Mouse (Mus musculus): ENCODE measurements around the gene Gpx4. TPM values are rescaled to one million over a fixed set of nuclear protein-coding genes. Genes with fewer than 3 reads are reported as not detected.
"Not testable (repeated sequence)": the region's sequence is repeated elsewhere in the genome, so short reads cannot be mapped to it uniquely, and the experiment has no call there.

Gene Gpx4
- polyA plus RNA-seq, 1 experiment from 2014 or later = 594 TPM

DNA sequence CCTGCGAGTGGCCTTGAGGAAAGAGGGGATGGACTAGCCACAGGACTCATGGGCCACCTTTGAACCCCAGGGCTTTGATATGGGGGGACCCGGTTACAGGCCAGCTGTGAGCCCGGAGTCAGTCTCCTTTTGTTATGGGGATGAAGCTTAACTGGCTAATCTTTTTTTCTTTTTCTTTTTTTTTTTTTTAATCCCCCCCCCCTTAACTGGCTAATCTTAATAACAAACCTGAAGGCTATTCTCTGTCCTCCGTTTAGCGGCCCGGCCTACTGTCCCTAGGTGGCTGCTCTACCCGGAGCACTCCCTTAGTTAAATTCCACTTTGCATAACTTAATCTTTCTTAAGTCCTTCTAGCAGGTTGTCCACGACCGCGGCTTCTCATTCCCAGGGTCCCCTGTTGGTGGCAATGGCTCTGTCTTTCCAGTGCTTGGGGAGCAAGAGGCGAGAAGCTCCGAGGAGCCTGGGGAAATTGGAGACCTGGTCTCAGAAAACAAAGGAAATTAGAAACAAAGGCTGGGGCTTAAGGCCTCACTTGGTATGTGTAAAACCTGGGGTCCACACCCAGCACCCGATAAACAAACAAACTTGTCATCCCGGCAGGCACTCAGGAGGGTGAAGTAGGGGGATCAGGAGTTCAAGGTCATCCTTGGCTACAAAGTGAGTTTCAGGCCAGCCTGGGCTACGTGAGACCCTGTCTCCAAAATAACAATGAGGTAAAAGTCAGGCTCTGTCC is 4.1 kb downstream of the Gpx4 start:
- DNase-seq (ENCODE audit: low spot score, missing footprints) = peak; percentile 92
- H3K27ac ChIP-seq (ENCODE audit: low read depth, low read length) = peak overlapping the region; percentile 72

GRCm38 (mm10) chr10:80051618-80052373 is 4.8 kb downstream of the Gpx4 start:
- DNase-seq (ENCODE audit: low spot score, missing footprints) = no peak
- H3K4me1 ChIP-seq (ENCODE audit: control insufficient read depth, insufficient read depth, low read length) = peaks cover 45% of the 10 kb centered on the region
- no peak overlapping the region for H3K4me3 ChIP-seq (ENCODE audit: low read depth, low read length)
- no peak overlapping the region for H3K9ac ChIP-seq (ENCODE audit: low read length)
- no peak for ATAC-seq (ENCODE audit: low FRiP score)
- H3K27me3 ChIP-seq (ENCODE audit: control insufficient read depth, insufficient read depth, low read length) = no peaks in the 10 kb centered on the region
- H3K9me3 ChIP-seq (ENCODE audit: control insufficient read depth, low read length) = no peaks in the 10 kb centered on the region
- H3K36me3 ChIP-seq (ENCODE audit: control insufficient read depth, insufficient read depth, low read length) = 0 out of 2 replicates have a peak, but pooled peaks cover 3% of the 10 kb centered on the region
- peak overlapping the region; percentile 55; the same call in 1 of the 2 replicates for H3K27ac ChIP-seq (ENCODE audit: low read depth, low read length)
- WGBS = 9% methylated on average over 13 of the region's 14 CpGs
- H3K4me2 ChIP-seq = no peak overlapping the region

More for the DNA sequence above, 4.1 kb downstream of the Gpx4 start:
- H3K4me1 ChIP-seq (ENCODE audit: control insufficient read depth, insufficient read depth, low read length) = peaks cover 45% of the 10 kb centered on the region
- H3K27me3 ChIP-seq (ENCODE audit: control insufficient read depth, insufficient read depth, low read length) = no peaks in the 10 kb centered on the region
- ATAC-seq (ENCODE audit: low FRiP score) = no peak
- WGBS = 6% methylated on average over 15 of the region's 15 CpGs
- no peak overlapping the region for H3K4me2 ChIP-seq
- no peaks in the 10 kb centered on the region for H3K9me3 ChIP-seq (ENCODE audit: control insufficient read depth, low read length)
- H3K9ac ChIP-seq (ENCODE audit: low read length) = no peak overlapping the region
- H3K36me3 ChIP-seq (ENCODE audit: control insufficient read depth, insufficient read depth, low read length) = no peaks in the 10 kb centered on the region
- H3K4me3 ChIP-seq (ENCODE audit: low read depth, low read length) = no peak overlapping the region

DNA sequence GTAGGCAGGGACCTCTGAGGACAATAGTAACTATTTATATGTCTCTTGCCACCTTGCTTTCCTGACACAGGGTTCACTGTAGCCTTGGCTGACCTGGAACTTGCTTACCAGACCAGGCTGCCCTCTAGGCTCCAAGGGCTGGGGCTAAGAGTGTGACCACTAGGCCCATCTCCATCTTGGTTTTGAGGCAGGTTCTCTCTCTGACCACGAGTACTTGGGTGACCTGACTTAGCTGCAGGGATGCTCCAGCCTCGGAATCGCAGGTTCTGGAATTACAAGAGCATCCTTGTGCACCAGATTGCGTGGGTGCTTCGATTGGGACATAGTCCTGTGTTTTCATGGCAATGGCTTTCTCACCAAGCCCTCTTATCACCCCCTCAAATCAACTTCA is 5.4 kb downstream of the Gpx4 start:
- H3K36me3 ChIP-seq (ENCODE audit: control insufficient read depth, insufficient read depth, low read length) = 0 out of 2 replicates have a peak, but pooled peaks cover 3% of the 10 kb centered on the region
- no peak overlapping the region for H3K4me3 ChIP-seq (ENCODE audit: low read depth, low read length)
- H3K4me1 ChIP-seq (ENCODE audit: control insufficient read depth, insufficient read depth, low read length) = peaks cover 42% of the 10 kb centered on the region
- no peak overlapping the region for H3K9ac ChIP-seq (ENCODE audit: low read length)
- no peak for DNase-seq (ENCODE audit: low spot score, missing footprints)
- 83% methylated on average over 5 of the region's 5 CpGs for WGBS
- H3K27ac ChIP-seq (ENCODE audit: low read depth, low read length) = peak overlapping the region; percentile 25; the same call in 1 of the 2 replicates
- H3K9me3 ChIP-seq (ENCODE audit: control insufficient read depth, low read length) = no peaks in the 10 kb centered on the region
- no peak for ATAC-seq (ENCODE audit: low FRiP score)
- no peaks in the 10 kb centered on the region for H3K27me3 ChIP-seq (ENCODE audit: control insufficient read depth, insufficient read depth, low read length)
- H3K4me2 ChIP-seq = no peak overlapping the region

GRCm38 (mm10) chr10:80053259-80053780 is 6.4 kb downstream of the Gpx4 start:
- H3K4me1 ChIP-seq (ENCODE audit: control insufficient read depth, insufficient read depth, low read length) = peaks cover 33% of the 10 kb centered on the region
- peak overlapping the region; percentile 96 for H3K27ac ChIP-seq (ENCODE audit: low read depth, low read length)
- H3K9me3 ChIP-seq (ENCODE audit: control insufficient read depth, low read length) = no peaks in the 10 kb centered on the region
- ATAC-seq (ENCODE audit: low FRiP score) = peak; percentile 97
- H3K4me3 ChIP-seq (ENCODE audit: low read depth, low read length) = peak overlapping the region; percentile 84
- 0 out of 2 replicates have a peak, but pooled peaks cover 3% of the 10 kb centered on the region for H3K36me3 ChIP-seq (ENCODE audit: control insufficient read depth, insufficient read depth, low read length)
- peak overlapping the region; percentile 93 for H3K9ac ChIP-seq (ENCODE audit: low read length)
- no peaks in the 10 kb centered on the region for H3K27me3 ChIP-seq (ENCODE audit: control insufficient read depth, insufficient read depth, low read length)
- DNase-seq (ENCODE audit: low spot score, missing footprints) = peak; percentile 99
- under 1% methylated on average over 47 of the region's 47 CpGs for WGBS
- peak overlapping the region; percentile 78 for H3K4me2 ChIP-seq

DNA sequence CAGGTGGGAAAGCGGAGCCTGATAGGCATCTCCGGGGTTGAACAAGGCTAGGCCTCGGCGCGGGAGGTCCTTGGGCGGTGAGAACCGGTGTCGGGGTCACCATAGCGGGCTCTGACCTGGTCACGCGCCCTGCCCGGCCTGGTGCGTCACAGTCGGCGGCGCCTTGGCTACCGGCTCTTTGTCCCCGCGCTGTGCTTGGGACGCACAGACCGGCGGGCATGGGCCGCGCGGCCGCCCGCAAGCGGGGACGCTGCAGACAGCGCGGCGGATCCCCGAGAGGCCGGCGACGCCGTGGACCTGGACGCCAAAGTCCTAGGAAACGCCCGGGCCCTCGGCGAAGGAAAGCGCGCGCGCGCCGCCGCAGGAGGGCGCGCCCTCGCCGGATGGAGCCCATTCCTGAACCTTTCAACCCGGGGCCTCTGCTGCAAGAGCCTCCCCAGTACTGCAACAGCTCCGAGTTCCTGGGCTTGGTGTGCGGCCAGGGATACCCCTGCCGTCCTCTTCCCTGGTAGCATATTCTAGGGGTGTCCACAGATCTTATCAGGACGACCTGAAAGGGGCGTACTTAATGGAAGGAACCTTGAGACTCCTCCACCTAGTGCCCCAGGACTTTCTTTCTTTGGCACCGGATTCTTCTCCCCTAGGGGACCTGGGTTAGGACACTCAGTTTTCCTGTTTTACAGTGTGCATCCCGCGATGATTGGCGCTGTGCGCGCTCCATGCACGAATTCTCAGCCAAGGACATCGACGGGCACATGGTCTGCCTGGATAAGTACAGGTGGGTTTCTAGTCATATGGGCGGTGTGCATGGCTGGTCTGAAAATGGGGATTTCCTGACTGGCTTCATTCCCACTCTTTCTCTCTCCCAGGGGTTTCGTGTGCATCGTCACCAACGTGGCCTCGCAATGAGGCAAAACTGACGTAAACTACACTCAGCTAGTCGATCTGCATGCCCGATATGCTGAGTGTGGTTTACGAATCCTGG is 7.2 kb downstream of the Gpx4 start:
- WGBS = 3% methylated on average over 77 of the region's 77 CpGs
- peak; percentile 97 for DNase-seq (ENCODE audit: low spot score, missing footprints)

GRCm38 (mm10) chr10:80054911-80055310 is 7.9 kb downstream of the Gpx4 start:
- 39% methylated on average over 2 of the region's 3 CpGs for WGBS
- not testable (repeated sequence) for DNase-seq (ENCODE audit: low spot score, missing footprints); H3K27ac ChIP-seq (ENCODE audit: low read depth, low read length); H3K27me3 ChIP-seq (ENCODE audit: control insufficient read depth, insufficient read depth, low read length); H3K36me3 ChIP-seq (ENCODE audit: control insufficient read depth, insufficient read depth, low read length); ATAC-seq (ENCODE audit: low FRiP score); H3K9me3 ChIP-seq (ENCODE audit: control insufficient read depth, low read length)
- peak overlapping the region; percentile 78 for H3K4me2 ChIP-seq
- peak overlapping the region; percentile 93 for H3K9ac ChIP-seq (ENCODE audit: low read length)
- peak overlapping the region; percentile 84 for H3K4me3 ChIP-seq (ENCODE audit: low read depth, low read length)
- peaks cover 29% of the 10 kb centered on the region for H3K4me1 ChIP-seq (ENCODE audit: control insufficient read depth, insufficient read depth, low read length)

More for the DNA sequence above, 7.2 kb downstream of the Gpx4 start:
- peak overlapping the region; percentile 96 for H3K27ac ChIP-seq (ENCODE audit: low read depth, low read length)
- H3K36me3 ChIP-seq (ENCODE audit: control insufficient read depth, insufficient read depth, low read length) = 0 out of 2 replicates have a peak, but pooled peaks cover 3% of the 10 kb centered on the region
- ATAC-seq (ENCODE audit: low FRiP score) = peak; percentile 61
- H3K4me2 ChIP-seq = peak overlapping the region; percentile 78
- H3K27me3 ChIP-seq (ENCODE audit: control insufficient read depth, insufficient read depth, low read length) = no peaks in the 10 kb centered on the region
- peak overlapping the region; percentile 93 for H3K9ac ChIP-seq (ENCODE audit: low read length)
- H3K4me3 ChIP-seq (ENCODE audit: low read depth, low read length) = peak overlapping the region; percentile 84
- H3K9me3 ChIP-seq (ENCODE audit: control insufficient read depth, low read length) = no peaks in the 10 kb centered on the region
- H3K4me1 ChIP-seq (ENCODE audit: control insufficient read depth, insufficient read depth, low read length) = peaks cover 29% of the 10 kb centered on the region

GRCm38 (mm10) chr10:80055364-80055763 is 8.4 kb downstream of the Gpx4 start:
- DNase-seq (ENCODE audit: low spot score, missing footprints) (no peak), ATAC-seq (ENCODE audit: low FRiP score) (no peak)
- 0 out of 2 replicates have a peak, but pooled peaks cover 3% of the 10 kb centered on the region for H3K36me3 ChIP-seq (ENCODE audit: control insufficient read depth, insufficient read depth, low read length)
- H3K9ac ChIP-seq (ENCODE audit: low read length) = peak overlapping the region; percentile 93
- H3K27ac ChIP-seq (ENCODE audit: low read depth, low read length) = no peak overlapping the region
- H3K27me3 ChIP-seq (ENCODE audit: control insufficient read depth, insufficient read depth, low read length) = no peaks in the 10 kb centered on the region
- peak overlapping the region; percentile 84; the same call in 1 of the 2 replicates for H3K4me3 ChIP-seq (ENCODE audit: low read depth, low read length)
- H3K9me3 ChIP-seq (ENCODE audit: control insufficient read depth, low read length) = no peaks in the 10 kb centered on the region
- H3K4me2 ChIP-seq = peak overlapping the region; percentile 78
- 81% methylated on average over 5 of the region's 5 CpGs for WGBS
- H3K4me1 ChIP-seq (ENCODE audit: control insufficient read depth, insufficient read depth, low read length) = peaks cover 26% of the 10 kb centered on the region

DNA sequence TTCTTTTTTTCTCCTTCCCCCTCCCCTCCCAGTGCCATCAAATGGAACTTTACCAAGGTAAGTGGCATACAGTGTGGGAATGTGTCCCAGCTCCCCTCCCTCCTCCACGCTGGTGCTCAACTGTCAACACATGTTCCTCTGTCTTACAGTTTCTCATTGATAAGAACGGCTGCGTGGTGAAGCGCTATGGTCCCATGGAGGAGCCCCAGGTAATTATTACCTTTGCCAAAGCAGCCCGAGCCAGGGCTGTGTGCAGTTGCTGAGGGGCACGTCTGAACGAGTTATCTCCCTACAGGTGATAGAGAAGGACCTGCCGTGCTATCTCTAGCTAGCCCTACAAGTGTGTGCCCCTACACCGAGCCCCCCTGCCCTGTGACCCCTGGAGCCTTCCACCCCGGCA is 8.9 kb downstream of the Gpx4 start:
- H3K27me3 ChIP-seq (ENCODE audit: control insufficient read depth, insufficient read depth, low read length) = no peaks in the 10 kb centered on the region
- no peak overlapping the region for H3K4me3 ChIP-seq (ENCODE audit: low read depth, low read length)
- no peak overlapping the region for H3K27ac ChIP-seq (ENCODE audit: low read depth, low read length)
- H3K9ac ChIP-seq (ENCODE audit: low read length) = no peak overlapping the region
- H3K36me3 ChIP-seq (ENCODE audit: control insufficient read depth, insufficient read depth, low read length) = 0 out of 2 replicates have a peak, but pooled peaks cover 3% of the 10 kb centered on the region
- peaks cover 22% of the 10 kb centered on the region for H3K4me1 ChIP-seq (ENCODE audit: control insufficient read depth, insufficient read depth, low read length)
- ATAC-seq (ENCODE audit: low FRiP score) (no peak), DNase-seq (ENCODE audit: low spot score, missing footprints) (no peak)
- 89% methylated on average over 9 of the region's 10 CpGs for WGBS
- no peaks in the 10 kb centered on the region for H3K9me3 ChIP-seq (ENCODE audit: control insufficient read depth, low read length)
- H3K4me2 ChIP-seq = no peak overlapping the region
